Mouse (Mus musculus) heart, embryonic 14.5 days (tissue): ENCODE results near the gene Macrod2. TPM values are rescaled to one million over a fixed set of nuclear protein-coding genes. Genes with fewer than 3 reads are reported as not detected.

ENCODE experiments used
- ATAC-seq: fragments of 200-750 bp; cut with Nextera tagmentation; 2 replicates; pipeline ENCODE4 v1.8.0; 2017; ENCODE audit warnings: low read depth, moderate TSS enrichment; ENCODE audit not compliant: insufficient number of reproducible peaks, insufficient read depth, low FRiP score
- H3K27ac ChIP-seq, 2 experiments: fragments of 200-500 bp in 1 of 2; fragments of 300-500 bp in 1 of 2; sonication (generic) in 1 of 2; replicated peaks in 1 of 2; 2 replicates each; pipeline ENCODE4 v1.5.1; 2012 to 2014; ENCODE audit warnings: low read depth in 2 of 2, low read length in 2 of 2, control low read depth in 1 of 2, mild to moderate bottlenecking in 1 of 2, mixed read lengths in 1 of 2; ENCODE audit not compliant: control insufficient read depth in 1 of 2, insufficient read depth in 1 of 2
- H3K27me3 ChIP-seq: fragments of 300-500 bp; sonication (generic); 2 replicates; pipeline ENCODE4 v1.6.1; 2014; ENCODE audit warnings: mild to moderate bottlenecking, low read length, control low read depth; ENCODE audit not compliant: control insufficient read depth, insufficient read depth
- H3K36me3 ChIP-seq: fragments of 300-500 bp; sonication (generic); 2 replicates; pipeline ENCODE4 v1.6.1; 2014; ENCODE audit warnings: mild to moderate bottlenecking, control low read depth, low read length, mixed read lengths; ENCODE audit not compliant: control insufficient read depth, insufficient read depth
- H3K4me1 ChIP-seq, 2 experiments: fragments of 200-500 bp in 1 of 2; fragments of 300-500 bp in 1 of 2; sonication (generic) in 1 of 2; 2 replicates each; pipeline ENCODE4 v1.6.1; 2012 to 2014; ENCODE audit warnings: low read length in 2 of 2, control low read depth in 1 of 2, mixed read lengths in 1 of 2; ENCODE audit not compliant: control insufficient read depth in 2 of 2, insufficient read depth in 2 of 2
- H3K4me2 ChIP-seq: fragments of 300-500 bp; sonication (generic); 2 replicates; pipeline ENCODE4 v1.6.1; 2014; ENCODE audit warnings: mild to moderate bottlenecking, low read length
- H3K4me3 ChIP-seq, 2 experiments: fragments of 200-500 bp in 1 of 2; fragments of 300-500 bp in 1 of 2; sonication (generic) in 1 of 2; 2 replicates each; pipeline ENCODE4 v1.5.1; 2012 to 2014; ENCODE audit warnings: low read length in 2 of 2, mild to moderate bottlenecking in 2 of 2, control low read depth in 1 of 2, low read depth in 1 of 2, moderate library complexity in 1 of 2; ENCODE audit not compliant: control insufficient read depth in 1 of 2, insufficient read depth in 1 of 2
- H3K9ac ChIP-seq: fragments of 300-500 bp; sonication (generic); 2 replicates; pipeline ENCODE4 v1.6.1; 2014; ENCODE audit warnings: mild to moderate bottlenecking, low read length
- H3K9me3 ChIP-seq: fragments of 300-500 bp; sonication (generic); 2 replicates; pipeline ENCODE4 v1.6.1; 2016; ENCODE audit warnings: low read length, control low read depth; ENCODE audit not compliant: control insufficient read depth
- WGBS: fragments of 180-500 bp; shearing (Covaris S2); extraction: QIAGEN DNeasy Blood & Tissue Kit; methylation state at CpG from one replicate; pipeline ENCODE4 v1.1.7; 2014; 5-methylcytosine and 5-hydroxymethylcytosine counted together
- polyA plus RNA-seq: library from polyadenylated mRNA; unstranded; fragments of >200 nt; fragmentation: Nextera tagmentation; extraction: Ambion mirVana; gene quantifications from 2 replicates; pipeline ENCODE4 v1.2.1, GENCODE M21; 2014

The Macrod2 gene
- polyA plus RNA-seq, 1 experiment from 2014 or later: 21.3 TPM

DNA sequence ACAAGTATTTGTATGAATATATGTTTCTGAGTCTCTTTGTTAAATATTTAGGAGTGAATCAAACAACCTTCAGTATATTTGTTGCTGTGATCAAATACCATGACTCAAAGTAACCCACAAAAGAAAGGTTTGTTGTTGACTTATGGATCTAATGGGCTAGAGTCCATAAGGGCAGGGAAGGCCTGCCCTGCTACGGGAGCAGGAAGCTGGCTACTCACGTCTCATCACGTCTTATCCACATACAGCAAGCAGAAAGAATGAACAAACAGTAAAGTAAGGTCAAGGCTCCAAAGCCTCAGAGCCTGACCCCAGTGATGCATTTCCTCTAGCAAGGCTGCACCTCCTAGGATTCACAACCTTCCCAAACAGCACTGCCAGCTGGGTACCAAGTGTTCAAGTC, 136.9 kb downstream of the Macrod2 start:
- Histone ChIP-seq H3K4me1 (no peaks in the 10 kb centered on the region), H3K27ac (no peak overlapping the region), H3K27me3 (no peaks in the 10 kb centered on the region), H3K9ac (no peak overlapping the region), H3K9me3 (no peaks in the 10 kb centered on the region), H3K4me3 (no peak overlapping the region), H3K4me2 (no peak overlapping the region), H3K36me3 (no peaks in the 10 kb centered on the region)
- 62% methylated on average over 3 of the region's 3 CpGs for WGBS
- no peak for ATAC-seq

DNA sequence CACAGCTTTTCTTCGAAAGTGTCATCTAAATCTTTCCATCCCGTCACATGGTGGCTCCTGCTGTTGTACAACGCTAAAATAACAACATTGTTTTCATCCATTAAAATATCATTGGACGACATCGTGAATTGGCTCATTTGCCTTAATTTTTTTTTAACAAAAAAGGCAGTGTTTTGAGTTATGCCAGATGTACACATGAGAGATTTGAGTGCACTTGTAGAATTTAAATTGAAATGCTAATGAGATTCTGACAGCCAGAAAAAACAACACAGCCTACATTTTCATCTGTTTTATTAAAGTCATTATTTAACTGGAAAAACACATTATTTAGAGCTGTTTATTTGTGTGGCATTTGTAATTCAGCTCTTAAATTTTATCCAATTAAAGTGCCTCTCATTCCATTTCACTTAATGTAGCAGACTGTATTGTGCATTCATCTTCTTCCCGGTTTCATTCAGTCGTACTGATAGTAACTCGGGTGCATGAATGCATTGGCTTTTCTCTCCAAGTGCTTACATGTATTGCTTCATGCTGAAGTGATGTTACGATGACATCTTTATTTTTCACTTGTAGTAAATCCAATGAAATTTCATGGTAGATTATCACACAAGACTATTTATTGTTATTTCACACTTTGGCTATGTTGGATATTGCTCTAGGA, 137.9 kb downstream of the Macrod2 start:
- no peaks in the 10 kb centered on the region for H3K27me3 ChIP-seq
- H3K36me3 ChIP-seq: no peaks in the 10 kb centered on the region
- no peak overlapping the region for H3K4me2 ChIP-seq
- no peaks in the 10 kb centered on the region for H3K9me3 ChIP-seq
- WGBS: 81% methylated on average over 9 of the region's 9 CpGs
- ATAC-seq: no peak
- H3K4me3 ChIP-seq: no peak overlapping the region
- H3K27ac ChIP-seq: no peak overlapping the region
- no peak overlapping the region for H3K9ac ChIP-seq
- no peaks in the 10 kb centered on the region for H3K4me1 ChIP-seq

DNA sequence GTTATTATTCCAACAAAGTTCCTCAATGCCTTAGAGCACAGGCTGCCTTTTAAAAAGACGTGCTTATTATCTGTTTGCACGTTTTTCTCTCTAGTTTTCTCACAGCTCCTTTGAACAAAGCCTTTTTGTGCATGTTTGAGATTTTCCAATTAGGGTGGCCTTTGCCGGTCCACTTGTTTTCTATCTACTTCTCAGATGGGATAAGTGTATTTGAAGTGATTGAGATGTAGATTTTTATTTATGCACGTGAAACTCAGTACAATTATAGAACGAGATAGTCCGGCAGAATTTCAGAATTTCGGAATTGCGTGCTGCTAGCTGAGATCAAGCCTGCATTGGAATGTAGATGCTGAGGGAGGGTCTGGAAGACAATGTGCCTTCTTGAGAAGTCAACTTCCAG, 138.5 kb downstream of the Macrod2 start:
- Histone ChIP-seq H3K9ac (no peak overlapping the region), H3K4me1 (no peaks in the 10 kb centered on the region), H3K9me3 (no peaks in the 10 kb centered on the region), H3K27ac (no peak overlapping the region), H3K36me3 (no peaks in the 10 kb centered on the region), H3K27me3 (no peaks in the 10 kb centered on the region), H3K4me2 (no peak overlapping the region), H3K4me3 (no peak overlapping the region)
- no peak for ATAC-seq
- WGBS: 75% methylated on average over 8 of the region's 8 CpGs

DNA sequence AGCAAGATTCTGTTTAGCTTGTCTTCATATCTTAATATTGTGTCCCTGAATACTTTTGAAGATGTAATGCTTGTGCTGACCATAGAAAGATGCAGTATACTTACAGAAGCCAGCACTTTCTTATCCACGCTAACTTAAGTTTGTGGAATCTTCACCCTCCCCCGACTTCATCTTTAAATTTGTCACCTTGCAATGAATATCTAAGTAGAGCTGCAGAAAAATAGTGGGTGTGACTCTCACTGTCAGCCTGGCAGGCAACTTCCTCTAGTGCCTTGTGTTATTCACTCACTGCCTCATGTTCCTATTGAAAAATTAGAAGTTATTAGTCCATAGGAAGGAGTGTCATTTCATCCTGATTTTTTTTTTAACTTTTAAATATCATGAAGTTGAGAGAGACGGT, 139.5 kb downstream of the Macrod2 start:
- no peak for ATAC-seq
- H3K9ac ChIP-seq: no peak overlapping the region
- H3K27ac ChIP-seq: no peak overlapping the region
- no peaks in the 10 kb centered on the region for H3K36me3 ChIP-seq
- H3K27me3 ChIP-seq: no peaks in the 10 kb centered on the region
- WGBS: 80% methylated on average over 3 of the region's 3 CpGs
- H3K4me1 ChIP-seq: no peaks in the 10 kb centered on the region
- no peak overlapping the region for H3K4me3 ChIP-seq
- H3K9me3 ChIP-seq: no peaks in the 10 kb centered on the region
- H3K4me2 ChIP-seq: no peak overlapping the region

DNA sequence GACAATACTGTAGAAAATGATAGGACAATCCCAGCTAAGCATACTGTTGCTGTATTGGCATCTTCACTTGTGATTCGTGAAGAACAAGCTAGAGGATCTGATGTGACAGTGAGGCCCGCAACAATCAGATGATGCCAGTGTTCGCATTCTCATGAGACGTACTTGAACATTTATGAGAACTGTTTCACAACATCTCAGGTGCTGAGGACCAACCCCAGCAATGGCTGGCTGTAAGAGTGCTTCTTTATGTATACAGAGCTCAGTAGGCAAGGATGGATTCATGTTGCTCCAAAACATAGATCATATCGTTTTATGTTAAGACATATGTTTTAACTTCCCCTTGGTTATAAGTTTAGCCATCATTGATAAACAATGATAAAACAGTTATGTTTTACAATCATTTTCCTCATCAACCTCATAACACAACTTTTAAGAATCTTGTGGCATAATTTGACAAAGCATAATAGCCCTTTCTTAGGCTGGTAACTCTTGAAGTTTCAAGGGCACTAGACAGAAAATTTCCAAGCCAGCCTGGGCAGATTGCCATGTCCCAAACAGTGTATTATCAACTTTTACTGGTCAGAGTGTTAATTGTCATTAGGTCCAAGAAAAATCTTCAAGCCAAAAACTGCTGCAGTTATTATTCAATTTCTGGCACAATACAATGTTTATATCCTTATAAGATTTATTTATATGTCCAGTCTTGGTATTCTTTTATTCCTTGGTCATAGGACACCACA, 140.9 kb downstream of the Macrod2 start:
- ATAC-seq: no peak

DNA sequence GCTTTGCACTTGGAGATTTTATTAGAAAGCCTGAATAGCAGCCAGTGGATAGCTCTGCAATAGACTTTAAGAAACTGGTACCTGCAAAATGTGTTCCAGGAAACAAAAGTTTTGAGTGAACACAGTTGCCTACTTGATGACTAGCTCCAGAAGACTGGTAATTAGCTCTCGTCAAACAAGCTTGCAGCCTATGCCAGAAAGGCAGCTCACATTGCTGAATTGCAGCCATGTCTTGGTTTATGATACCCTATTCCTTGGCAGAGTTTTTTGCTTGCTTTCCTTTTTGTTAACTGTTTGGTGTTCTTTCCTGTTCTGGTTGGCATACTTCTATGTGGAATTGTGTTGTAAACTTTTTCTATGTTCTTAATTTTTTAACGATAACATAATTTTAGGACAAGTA, 154.2 kb downstream of the Macrod2 start:
- no peak overlapping the region for H3K9ac ChIP-seq
- H3K4me3 ChIP-seq: no peak overlapping the region
- no peak for ATAC-seq
- no peak overlapping the region for H3K4me2 ChIP-seq
- H3K27ac ChIP-seq: no peak overlapping the region
- 74% methylated on average over 2 of the region's 2 CpGs for WGBS
- H3K27me3 ChIP-seq: no peaks in the 10 kb centered on the region
- H3K36me3 ChIP-seq: no peaks in the 10 kb centered on the region
- no peaks in the 10 kb centered on the region for H3K9me3 ChIP-seq
- no peaks in the 10 kb centered on the region for H3K4me1 ChIP-seq

More for the DNA sequence above, 140.9 kb downstream of the Macrod2 start:
- Histone ChIP-seq H3K27me3 (no peaks in the 10 kb centered on the region), H3K9me3 (no peaks in the 10 kb centered on the region), H3K4me3 (no peak overlapping the region), H3K27ac (no peak overlapping the region), H3K4me2 (no peak overlapping the region), H3K9ac (no peak overlapping the region), H3K4me1 (no peaks in the 10 kb centered on the region), H3K36me3 (no peaks in the 10 kb centered on the region)
- 86% methylated on average over 5 of the region's 5 CpGs for WGBS

DNA sequence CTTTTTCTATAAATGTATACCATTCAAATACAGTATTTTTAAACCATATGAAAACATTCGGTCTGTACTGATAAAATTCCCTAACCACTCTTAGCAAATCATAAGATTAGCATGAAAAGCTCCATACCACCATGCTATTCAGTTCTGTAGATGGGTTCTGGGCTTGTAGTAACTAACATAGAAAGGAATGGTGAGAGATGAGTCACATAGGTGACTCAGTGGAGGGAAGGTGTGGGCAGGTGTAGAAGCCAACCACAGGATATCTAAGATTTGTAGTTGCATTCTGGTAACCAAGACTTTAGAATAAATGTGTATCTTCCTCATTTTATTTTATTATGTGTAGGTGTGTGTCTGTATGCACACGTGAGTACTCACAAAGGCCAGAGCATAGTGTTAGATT, 166.3 kb downstream of the Macrod2 start:
- WGBS: 78% methylated on average over 2 of the region's 2 CpGs
- no peak overlapping the region for H3K4me2 ChIP-seq
- no peak overlapping the region for H3K9ac ChIP-seq
- no peak overlapping the region for H3K27ac ChIP-seq
- H3K27me3 ChIP-seq: no peaks in the 10 kb centered on the region
- H3K4me1 ChIP-seq: no peaks in the 10 kb centered on the region
- no peaks in the 10 kb centered on the region for H3K9me3 ChIP-seq
- no peak for ATAC-seq
- no peak overlapping the region for H3K4me3 ChIP-seq
- H3K36me3 ChIP-seq: no peaks in the 10 kb centered on the region
